Mouse (Mus musculus) E14TG2a.4 (cell line): ENCODE measurements around the gene Slc2a10.

Source experiments
- CTCF ChIP-seq: conservative IDR thresholded peaks from 2 replicates; pipeline ENCODE4 v1.5.1; 2014; ENCODE audit warnings: low read length
- NANOG ChIP-seq: IDR thresholded peaks from 2 replicates; pipeline ENCODE4 v1.6.1; 2014; ENCODE audit warnings: borderline replicate concordance, low read length, mixed read lengths
- POU5F1 ChIP-seq: IDR thresholded peaks from 2 replicates; pipeline ENCODE4 v1.6.1; 2014; ENCODE audit warnings: low read length, borderline replicate concordance

DNA sequence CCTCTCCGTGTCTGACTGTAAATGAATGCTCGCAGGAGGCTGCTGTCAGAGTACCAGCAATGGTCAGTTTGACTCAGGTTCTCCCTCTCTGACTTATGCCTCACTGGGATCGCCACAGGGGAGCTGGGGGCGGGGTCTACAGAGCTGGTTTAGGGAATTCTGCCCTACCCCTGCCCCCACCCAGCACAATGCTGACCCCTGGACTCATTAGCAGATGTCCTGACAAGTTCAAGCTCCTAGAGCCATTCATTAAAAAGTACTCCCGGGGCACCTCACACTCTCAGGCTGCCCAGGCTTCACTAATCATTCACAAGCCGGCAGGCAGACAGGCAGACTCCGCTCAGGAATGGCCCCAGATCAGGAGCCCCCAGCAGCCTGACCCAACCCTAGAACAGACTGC lies 43.9 kb upstream of the Slc2a10 start:
- TF ChIP-seq CTCF (no peak), POU5F1 (no peak), NANOG (no peak)
